Mouse (Mus musculus) olfactory bulb, adult 2 months (tissue): ENCODE results near the gene Tspan4.

ENCODE experiments used
- CTCF ChIP-seq: fragments of 200-500 bp; IDR thresholded peaks from 2 replicates; pipeline ENCODE4 v1.5.1; 2012; ENCODE audit warnings: low read depth, mild to moderate bottlenecking, low read length, moderate library complexity; ENCODE audit not compliant: insufficient read depth
- POLR2A ChIP-seq: fragments of 200-500 bp; IDR thresholded peaks from 2 replicates; pipeline ENCODE4 v1.6.1; 2012; ENCODE audit warnings: mild to moderate bottlenecking, low read depth, low read length, moderate library complexity; ENCODE audit not compliant: insufficient read depth

DNA sequence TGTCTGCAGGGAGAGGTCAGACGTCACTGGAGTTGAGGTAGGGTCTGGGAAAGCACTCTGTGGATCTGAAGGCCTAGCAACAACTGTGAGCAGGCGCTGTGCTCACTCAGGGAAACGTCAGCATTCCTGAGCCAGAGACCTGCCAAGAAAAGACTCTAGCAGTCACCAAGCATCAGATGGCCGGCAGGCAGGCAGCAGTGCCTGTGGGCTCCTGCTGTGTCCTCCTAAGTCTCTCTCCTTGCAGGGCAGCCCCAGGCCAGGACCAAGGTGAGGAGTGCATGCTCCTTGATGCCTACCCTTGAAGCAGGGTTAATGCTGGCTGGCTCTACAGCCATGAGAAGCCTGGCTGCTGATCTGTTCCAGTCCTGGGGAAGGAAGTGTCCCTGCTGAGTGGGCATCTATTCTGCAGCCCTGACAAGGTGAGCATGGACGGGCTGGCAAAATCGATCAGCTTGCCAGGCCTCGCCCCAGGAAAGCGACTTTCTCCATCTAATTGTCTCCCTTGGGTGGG lies 35.7 kb downstream of the Tspan4 start:
- TF ChIP-seq CTCF (no peak), POLR2A (no peak)
